Comparison of ENCODE assay signal across 21 mouse cellular contexts in the genomic region with DNA sequence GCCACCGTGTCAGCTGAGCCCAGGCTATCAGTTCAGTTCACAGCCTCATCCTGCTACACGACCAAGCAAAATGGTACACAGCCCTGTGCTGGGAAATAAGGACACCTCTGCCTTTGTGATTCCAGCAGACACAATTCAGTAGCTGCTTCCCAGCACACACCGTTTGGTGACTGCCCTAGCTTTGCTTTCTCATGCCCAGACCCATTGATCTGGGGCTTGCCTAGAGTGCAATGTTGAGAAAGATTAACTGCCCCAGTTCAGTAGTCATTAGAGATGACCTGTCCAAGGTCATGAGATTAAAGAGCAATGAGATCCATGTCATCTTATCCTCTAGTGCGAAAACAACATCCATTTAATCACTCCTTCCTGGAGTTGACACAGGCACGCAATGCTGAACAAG. TPM values are rescaled to one million over a fixed set of nuclear protein-coding genes. Genes with fewer than 3 reads are reported as not detected.
DNase-seq lines count a peak whose midpoint lies in the region; ATAC-seq and TF ChIP-seq lines count a peak whose summit lies in the region.
"Had no signal": no experiment of that assay in that cellular context is flagged by ENCODE, and none has a peak within 500 bp of the region (broad histone marks: within the 10 kb centered on the region; RNA-seq: fewer than 3 reads in every experiment).

No protein-coding gene starts in this region.

- peaks cover 40% of the 10 kb centered on the region for H3K4me1 ChIP-seq in heart, embryonic 11.5 days (ENCODE audit: control insufficient read depth, insufficient read depth, low read length)
- H3K4me1 ChIP-seq in intestine, embryonic 16.5 days (ENCODE audit: control insufficient read depth, insufficient read depth, low read length), result peaks cover 19% of the 10 kb centered on the region
- H3K4me1 ChIP-seq in intestine, postnatal 0 days (replicated peaks; ENCODE audit: control insufficient read depth, insufficient read depth, low read length), result 0 out of 2 replicates have a peak, but pooled peaks cover 8% of the 10 kb centered on the region
- H3K4me1 ChIP-seq: forebrain, embryonic 15.5 days had no signal

- no peak overlapping the region for H3K4me3 ChIP-seq in heart, embryonic 11.5 days (ENCODE audit: low read depth, low read length)
- no peak overlapping the region for H3K4me3 ChIP-seq in intestine, embryonic 16.5 days (ENCODE audit: low read length)
- no peak overlapping the region for H3K4me3 ChIP-seq in intestine, postnatal 0 days (ENCODE audit: low read depth, low read length)
- H3K4me3 ChIP-seq: embryonic facial prominence, embryonic 12.5 days; forebrain, embryonic 15.5 days; hindbrain, embryonic 13.5 days; layer of hippocampus, adult 2 months; midbrain, embryonic 10.5 days had no signal

- ATAC-seq in heart, embryonic 11.5 days (replicated peaks; ENCODE audit: insufficient number of reproducible peaks, low FRiP score, low TSS enrichment), result no peak
- no peak for ATAC-seq in intestine, embryonic 16.5 days
- no peak for ATAC-seq in intestine, postnatal 0 days
- ATAC-seq: forebrain, embryonic 15.5 days; inflammation-experienced regulatory T-cells, adult 6 months had no signal

- no peaks in the 10 kb centered on the region for H3K9me3 ChIP-seq in heart, embryonic 11.5 days (replicated peaks; ENCODE audit: control insufficient read depth, low read length)
- H3K9me3 ChIP-seq in intestine, embryonic 16.5 days (ENCODE audit: control insufficient read depth, low read length), result no peaks in the 10 kb centered on the region
- no peaks in the 10 kb centered on the region for H3K9me3 ChIP-seq in intestine, postnatal 0 days (ENCODE audit: control insufficient read depth)
- H3K9me3 ChIP-seq: embryonic facial prominence, embryonic 12.5 days; forebrain, embryonic 15.5 days; hindbrain, embryonic 13.5 days; midbrain, embryonic 10.5 days had no signal

- 43% methylated on average over 5 of the region's 5 CpGs for WGBS in heart, embryonic 11.5 days (ENCODE audit: insufficient replicate concordance)
- 58% methylated on average over 5 of the region's 5 CpGs for WGBS in intestine, embryonic 16.5 days
- 51% methylated on average over 5 of the region's 5 CpGs for WGBS in intestine, postnatal 0 days

- H3K27me3 ChIP-seq in heart, embryonic 11.5 days (ENCODE audit: control insufficient read depth, insufficient read depth, low read length), result no peaks in the 10 kb centered on the region
- H3K27me3 ChIP-seq in intestine, embryonic 16.5 days (replicated peaks; ENCODE audit: control insufficient read depth, insufficient read depth, low read length), result no peaks in the 10 kb centered on the region
- H3K27me3 ChIP-seq in intestine, postnatal 0 days (replicated peaks; ENCODE audit: control insufficient read depth, insufficient read depth, low read length), result no peaks in the 10 kb centered on the region
- H3K27me3 ChIP-seq: embryonic facial prominence, embryonic 12.5 days; forebrain, embryonic 15.5 days; hindbrain, embryonic 13.5 days had no signal

- intact Hi-C loops in heart, postnatal 14 days (cut with DNase I), result no loop called here

- no peak overlapping the region for H3K9ac ChIP-seq in heart, embryonic 11.5 days (ENCODE audit: low read depth, low read length)
- H3K9ac ChIP-seq in intestine, embryonic 16.5 days (ENCODE audit: low read depth, low read length), result no peak overlapping the region
- H3K9ac ChIP-seq in intestine, postnatal 0 days (ENCODE audit: low read depth, low read length), result no peak overlapping the region
- H3K9ac ChIP-seq: embryonic facial prominence, embryonic 12.5 days; forebrain, embryonic 15.5 days; hindbrain, embryonic 13.5 days had no signal

- DNase-seq in heart, postnatal 14 days, result no peak
- DNase-seq in retina, postnatal 1 day, result peak; percentile 31
- no peak for DNase-seq in retina, embryonic 14.5 days (ENCODE audit: low spot score)
- no peak for DNase-seq in thymus, postnatal 4 days
- DNase-seq: adrenal gland, postnatal 14 days; B cell, adult 2 months; cerebellum, adult 9-11 months; layer of hippocampus, postnatal 36 days; right cerebral cortex, postnatal 4 days; thymus, adult 2 months had no signal

- no peak for TF ChIP-seq CTCF in intestine, postnatal 0 days (IDR thresholded peaks at IDR 0.05; ENCODE audit: low read depth)

- no peak overlapping the region for H3K4me2 ChIP-seq in heart, embryonic 11.5 days
- no peak overlapping the region for H3K4me2 ChIP-seq in intestine, embryonic 16.5 days (ENCODE audit: low read depth, low read length)
- H3K4me2 ChIP-seq in intestine, postnatal 0 days (replicated peaks; ENCODE audit: low read depth), result no peak overlapping the region
- H3K4me2 ChIP-seq: embryonic facial prominence, embryonic 12.5 days; forebrain, embryonic 15.5 days; hindbrain, embryonic 13.5 days had no signal

- H3K27ac ChIP-seq in heart, embryonic 11.5 days (ENCODE audit: low read depth, low read length), result peak overlapping the region; percentile 74
- H3K27ac ChIP-seq in intestine, embryonic 16.5 days (ENCODE audit: low read length), result 0 out of 2 replicates have a peak overlapping the region, but pooled peaks have one; percentile 17
- no peak overlapping the region for H3K27ac ChIP-seq in intestine, postnatal 0 days (ENCODE audit: low read depth, low read length)
- H3K27ac ChIP-seq: embryonic facial prominence, embryonic 12.5 days; forebrain, embryonic 15.5 days; hindbrain, embryonic 13.5 days; kidney, postnatal 0 days; layer of hippocampus, adult 2 months; macrophage; midbrain, embryonic 10.5 days had no signal

- no peaks in the 10 kb centered on the region for H3K36me3 ChIP-seq in heart, embryonic 11.5 days (ENCODE audit: control insufficient read depth, insufficient read depth, low read length)
- no peaks in the 10 kb centered on the region for H3K36me3 ChIP-seq in intestine, embryonic 16.5 days (ENCODE audit: control insufficient read depth, insufficient read depth, low read length)
- no peaks in the 10 kb centered on the region for H3K36me3 ChIP-seq in intestine, postnatal 0 days (ENCODE audit: control insufficient read depth, insufficient read depth)
- H3K36me3 ChIP-seq: embryonic facial prominence, embryonic 12.5 days; forebrain, embryonic 15.5 days; hindbrain, embryonic 13.5 days; midbrain, embryonic 10.5 days had no signal

RNA-seq across cellular contexts. Expression of a gene that starts 47.9 kb away (rescaled TPM):
- polyA plus RNA-seq in heart, embryonic 11.5 days (2014; fragmentation: Nextera tagmentation; extraction: Ambion mirVana), result 27.5 and 28.6 TPM in 2 replicates
- total RNA-seq in heart, postnatal 14 days (2021), result 10 to 100 TPM; 73.2 to 79.0 TPM
- 14.0 and 15.4 TPM in 2 replicates for polyA plus RNA-seq in intestine, embryonic 16.5 days (2015; fragmentation: Nextera tagmentation; extraction: Ambion mirVana)
- 13.3 and 14.9 TPM in 2 replicates for polyA plus RNA-seq in intestine, postnatal 0 days (2015; fragmentation: Nextera tagmentation; extraction: Ambion mirVana)
